Mouse (Mus musculus): ENCODE measurements around the gene Pik3ip1.

Gene Pik3ip1

GRCm38 (mm10) chr11:3329891-3330451 lies at the start of gene Pik3ip1:
Gene Pik3ip1 (plus strand): TSS chr11:3330401.
- peak in 1 of 2 experiments; percentile 65 for DNase-seq (ENCODE audit: low spot score in 2 of 2)

- DNase-seq (ENCODE audit: low spot score in 2 of 2): no peak
These were observed 47.3 kb upstream of the Pik3ip1 start for GRCm38 (mm10) chr11:3282887-3283286.

- no peak for DNase-seq (ENCODE audit: low spot score in 2 of 2)
These were observed 46.6 kb upstream of the Pik3ip1 start for GRCm38 (mm10) chr11:3283645-3284044.

DNA sequence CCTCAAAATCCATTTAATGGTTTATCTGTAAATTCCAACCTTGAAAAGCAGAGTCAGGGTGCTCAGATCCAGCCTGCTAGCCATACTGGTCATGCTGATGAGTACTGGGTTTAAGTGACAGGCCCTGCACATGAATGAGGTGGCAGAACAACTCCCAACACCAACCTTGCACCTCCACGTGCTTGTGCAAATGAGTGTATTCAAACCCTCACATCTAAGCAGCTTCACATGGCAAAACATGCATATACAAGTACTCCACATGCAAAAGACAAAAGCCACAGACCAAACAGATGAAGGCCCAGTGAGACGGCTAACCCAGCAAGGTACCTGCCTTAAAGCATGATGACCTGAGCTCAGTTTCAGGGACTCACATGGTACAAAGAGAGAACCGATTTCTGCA lies 44.3 kb upstream of the Pik3ip1 start:
- no peak for DNase-seq (ENCODE audit: low spot score in 2 of 2)

GRCm38 (mm10) chr11:3287131-3287530 lies 43.1 kb upstream of the Pik3ip1 start:
- no peak for DNase-seq (ENCODE audit: low spot score in 2 of 2)

DNA sequence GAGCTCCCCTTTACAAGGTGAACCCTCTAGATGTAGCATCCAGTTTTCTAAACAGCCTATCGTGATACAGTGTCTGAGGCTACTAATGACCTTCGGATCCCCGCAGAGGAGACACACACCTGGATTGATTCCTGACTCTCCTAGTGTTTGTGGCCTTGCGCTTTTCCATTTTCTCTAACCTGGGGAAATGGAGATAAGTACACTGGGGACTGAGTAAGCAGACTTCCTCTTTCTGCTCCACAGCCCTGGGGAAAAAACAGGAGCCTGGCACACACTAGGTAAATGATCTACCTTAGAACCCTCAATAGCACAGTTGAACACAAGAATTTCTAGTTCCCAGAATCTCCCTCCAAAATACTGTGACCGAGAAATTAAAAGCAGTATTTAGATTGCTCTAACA lies 42.3 kb upstream of the Pik3ip1 start:
- DNase-seq (ENCODE audit: low spot score in 2 of 2): no peak

- DNase-seq (ENCODE audit: low spot score in 2 of 2): peak; percentile 20 to 62
These were observed 41.5 kb upstream of the Pik3ip1 start, which contains the start of gene Patz1 for GRCm38 (mm10) chr11:3288521-3289301. Gene Patz1 (plus strand): TSS chr11:3288874.

- peak; percentile 53 to 69 for DNase-seq (ENCODE audit: low spot score in 2 of 2)
These were observed 40.8 kb upstream of the Pik3ip1 start for GRCm38 (mm10) chr11:3289302-3289802.

GRCm38 (mm10) chr11:3289803-3290639 lies 40.2 kb upstream of the Pik3ip1 start:
- peak; percentile 86 to 87 for DNase-seq (ENCODE audit: low spot score in 2 of 2)

DNA sequence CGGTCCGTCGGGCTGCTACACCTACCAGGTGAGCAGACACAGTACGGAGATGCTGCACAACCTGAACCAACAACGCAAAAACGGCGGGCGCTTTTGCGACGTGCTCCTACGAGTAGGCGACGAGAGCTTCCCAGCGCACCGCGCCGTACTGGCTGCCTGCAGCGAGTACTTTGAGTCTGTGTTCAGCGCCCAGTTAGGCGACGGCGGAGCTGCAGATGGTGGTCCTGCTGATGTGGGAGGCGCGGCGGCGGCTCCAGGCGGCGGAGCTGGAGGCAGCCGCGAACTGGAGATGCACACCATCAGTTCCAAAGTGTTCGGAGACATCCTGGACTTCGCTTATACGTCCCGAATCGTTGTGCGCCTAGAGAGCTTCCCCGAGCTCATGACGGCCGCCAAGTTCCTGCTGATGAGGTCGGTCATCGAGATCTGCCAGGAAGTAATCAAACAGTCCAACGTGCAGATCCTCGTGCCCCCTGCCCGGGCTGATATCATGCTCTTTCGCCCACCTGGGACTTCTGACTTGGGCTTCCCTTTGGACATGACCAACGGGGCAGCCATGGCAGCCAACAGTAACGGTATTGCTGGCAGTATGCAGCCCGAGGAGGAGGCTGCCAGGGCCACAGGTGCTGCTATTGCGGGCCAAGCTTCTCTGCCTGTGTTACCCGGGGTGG lies 39.4 kb upstream of the Pik3ip1 start:
- peak; percentile 31 to 44 for DNase-seq (ENCODE audit: low spot score in 2 of 2)

- no peak for DNase-seq (ENCODE audit: low spot score in 2 of 2)
These were observed 38.7 kb upstream of the Pik3ip1 start for GRCm38 (mm10) chr11:3291311-3292061.

DNA sequence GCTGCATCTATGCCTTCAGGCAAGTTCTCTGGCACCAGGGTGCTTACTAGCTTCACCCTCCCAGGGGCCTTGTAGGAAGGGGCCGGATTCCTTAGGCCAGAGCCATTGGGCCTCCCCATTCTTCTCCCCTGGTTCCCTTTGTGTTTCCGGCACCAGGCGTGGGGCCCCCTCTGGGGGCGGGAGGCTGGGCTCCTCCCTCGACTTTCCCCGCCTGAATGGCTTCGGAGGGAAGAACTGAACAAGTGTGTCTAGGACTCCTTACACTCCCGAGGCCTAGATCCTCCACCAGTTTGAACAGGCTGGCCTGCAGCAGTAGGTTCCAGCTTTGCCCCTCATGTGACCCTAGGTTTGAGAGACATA lies 38.2 kb upstream of the Pik3ip1 start:
- DNase-seq (ENCODE audit: low spot score in 2 of 2): peak in 1 of 2 experiments; percentile 51

GRCm38 (mm10) chr11:3292711-3293249 lies 37.4 kb upstream of the Pik3ip1 start:
- DNase-seq (ENCODE audit: low spot score in 2 of 2): no peak

GRCm38 (mm10) chr11:3293361-3293760 lies 36.8 kb upstream of the Pik3ip1 start:
- DNase-seq (ENCODE audit: low spot score in 2 of 2): no peak

- DNase-seq (ENCODE audit: low spot score in 2 of 2): no peak
These were observed 35.6 kb upstream of the Pik3ip1 start for GRCm38 (mm10) chr11:3294641-3295040.

GRCm38 (mm10) chr11:3296056-3296455 lies 34.1 kb upstream of the Pik3ip1 start:
- DNase-seq (ENCODE audit: low spot score in 2 of 2): no peak

GRCm38 (mm10) chr11:3297871-3298812 lies 32.1 kb upstream of the Pik3ip1 start:
- DNase-seq (ENCODE audit: low spot score in 2 of 2): no peak

GRCm38 (mm10) chr11:3298813-3299185 lies 31.4 kb upstream of the Pik3ip1 start:
- DNase-seq (ENCODE audit: low spot score in 2 of 2): no peak

DNA sequence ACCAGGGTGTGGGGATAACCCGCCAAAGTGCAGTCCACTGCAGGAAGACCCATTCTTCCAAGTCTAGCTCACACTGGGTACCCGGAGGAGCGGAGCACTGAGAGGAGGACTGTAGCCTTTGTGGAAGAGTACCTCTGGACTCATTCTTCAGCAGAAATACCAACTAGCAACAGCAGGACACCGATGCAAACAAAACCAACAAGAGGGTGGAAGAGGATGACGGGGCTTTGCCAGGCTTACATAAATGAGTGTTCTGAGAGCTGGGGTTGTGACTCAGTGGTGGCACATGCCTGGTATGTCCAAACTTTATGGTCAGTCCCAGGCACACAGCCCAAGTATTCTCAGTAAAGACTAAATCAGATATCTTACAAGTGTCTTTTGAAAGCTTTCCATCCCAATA lies 29.1 kb upstream of the Pik3ip1 start:
- no peak for DNase-seq (ENCODE audit: low spot score in 2 of 2)

DNA sequence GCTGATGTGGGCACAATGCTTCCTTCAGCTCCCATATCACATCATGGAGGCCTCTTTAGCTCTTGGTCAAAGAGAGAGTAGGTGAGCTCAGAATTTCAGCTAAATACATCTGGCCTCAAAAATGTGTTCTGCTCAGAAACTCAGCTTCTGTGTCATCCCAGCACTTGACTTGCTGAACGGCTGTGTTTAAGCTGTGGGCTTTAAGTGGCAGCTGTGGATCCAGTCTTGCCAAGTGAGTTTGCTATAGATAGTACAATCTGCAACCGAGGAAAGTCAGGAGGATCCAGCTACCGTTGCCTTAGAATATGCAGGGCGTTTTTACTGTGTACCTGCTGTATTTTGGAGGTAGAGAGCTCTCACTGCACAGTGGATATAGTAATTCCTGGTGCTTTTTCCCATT lies 27.8 kb upstream of the Pik3ip1 start:
- no peak for DNase-seq (ENCODE audit: low spot score in 2 of 2)
